Mouse (Mus musculus): Measurements from ENCODE around the gene Mis18bp1.
A peak's percentile ranks its signal among the peaks of the same experiment; 100 is the strongest.
"Not testable (repeated sequence)": the region's sequence is repeated elsewhere in the genome, so short reads cannot be mapped to it uniquely, and the experiment has no call there.

Mis18bp1 gene

DNA sequence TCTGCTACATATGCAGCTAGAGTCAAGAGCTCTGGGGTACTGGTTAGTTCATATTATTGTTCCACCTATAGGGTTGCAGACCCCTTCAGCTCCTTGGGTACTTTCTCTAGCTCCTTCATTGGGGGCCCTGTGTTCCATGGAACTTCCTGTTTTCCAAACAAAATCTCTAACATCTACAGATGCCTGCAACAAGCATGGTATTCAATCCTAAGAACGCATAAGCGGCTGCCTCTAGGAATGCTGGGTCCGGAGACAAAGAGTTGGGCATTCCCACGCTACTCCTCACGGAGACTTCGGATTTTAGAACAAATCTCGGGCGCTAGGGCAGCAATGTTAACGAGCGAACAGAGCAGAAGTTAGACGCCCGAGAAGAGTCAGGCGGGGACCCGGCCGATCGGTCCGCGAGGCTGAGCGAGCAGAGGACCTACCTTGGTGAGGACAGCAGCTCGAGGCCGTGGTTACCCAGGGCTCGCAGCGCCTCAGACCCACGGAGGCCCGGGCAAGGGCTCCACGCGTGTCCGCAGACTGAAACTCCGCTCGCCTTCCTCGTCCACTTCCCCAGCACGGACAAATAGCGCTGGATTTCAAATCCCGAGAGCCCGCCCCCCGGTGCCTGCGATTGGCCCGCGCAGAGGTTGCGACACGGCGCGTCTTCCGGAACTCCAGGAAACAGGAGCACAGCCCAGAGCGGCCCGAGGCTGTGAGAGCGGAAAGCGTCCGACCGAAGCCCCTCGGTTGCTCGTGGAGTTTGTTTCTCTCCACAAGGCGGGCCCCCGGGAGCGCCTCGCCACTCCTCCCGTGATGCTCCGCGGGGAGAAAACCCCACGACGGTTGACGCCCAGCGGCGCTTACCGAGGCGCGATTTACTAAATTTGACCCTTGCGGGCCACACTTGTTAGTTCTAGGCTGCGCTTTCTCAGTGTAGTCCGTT, at the start of gene Mis18bp1:
Gene Mis18bp1, minus strand, starts transcription at position 584 of the 931 bp plus-strand sequence.
- DNase-seq (ENCODE audit: low read depth, low spot score): peak; percentile 96

DNA sequence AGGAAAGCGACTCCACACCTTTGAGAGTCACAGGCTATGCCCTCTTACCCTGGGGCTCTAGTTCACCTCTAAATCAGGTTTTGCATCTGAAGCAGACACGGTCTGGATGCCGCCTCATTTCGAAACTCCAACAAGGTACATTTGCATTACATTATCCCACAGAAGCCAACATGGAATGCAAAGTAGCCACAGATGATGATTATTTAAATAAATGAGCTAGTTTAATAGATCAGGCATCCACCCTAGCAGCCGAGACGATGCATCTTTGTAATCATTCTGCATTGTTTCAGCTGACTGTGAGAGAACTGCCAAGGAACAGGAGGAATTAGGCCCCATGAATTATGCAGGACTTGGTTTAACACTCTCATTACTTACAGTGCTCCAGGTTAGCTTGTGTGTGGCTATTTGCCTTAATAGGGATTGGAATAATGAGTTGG, 44.0 kb upstream of the Mis18bp1 start:
- peak; percentile 6 for DNase-seq (ENCODE audit: low read depth, low spot score)

- DNase-seq (ENCODE audit: low read depth, low spot score): no peak
Measured at GRCm38 (mm10) chr12:65206431-65206830, 34.0 kb upstream of the Mis18bp1 start.

GRCm38 (mm10) chr12:65201812-65202211, 29.4 kb upstream of the Mis18bp1 start:
- peak; percentile 59 for DNase-seq (ENCODE audit: low read depth, low spot score)

DNA sequence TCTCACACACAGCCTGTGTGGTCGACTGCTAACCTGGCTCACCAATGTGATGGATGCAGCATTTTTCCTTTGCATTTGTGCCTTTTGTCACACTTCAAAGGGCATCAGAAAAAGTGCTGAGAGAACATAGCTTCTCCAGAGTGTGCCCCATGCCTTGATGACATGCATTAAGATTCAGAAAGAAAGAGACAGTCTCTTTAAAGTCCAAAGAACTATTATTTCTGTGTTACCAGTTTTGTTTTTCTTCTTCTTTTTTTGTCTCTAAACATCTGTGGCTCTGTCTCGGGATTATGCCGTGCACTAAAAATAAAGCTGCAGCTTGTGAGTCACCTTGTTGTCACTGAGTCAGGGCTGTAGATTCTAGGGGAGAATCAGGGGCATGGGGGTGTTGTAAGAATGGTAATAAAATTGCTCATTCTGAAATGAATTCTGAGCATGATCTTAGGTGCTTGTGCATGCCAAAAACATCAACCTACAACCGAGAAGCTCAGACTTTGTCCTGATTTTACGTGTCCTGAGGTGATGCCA, 21.7 kb upstream of the Mis18bp1 start:
- DNase-seq (ENCODE audit: low read depth, low spot score): peak; percentile 88

- no peak for DNase-seq (ENCODE audit: low read depth, low spot score)
Measured at GRCm38 (mm10) chr12:65189213-65189612, 16.8 kb upstream of the Mis18bp1 start.

DNA sequence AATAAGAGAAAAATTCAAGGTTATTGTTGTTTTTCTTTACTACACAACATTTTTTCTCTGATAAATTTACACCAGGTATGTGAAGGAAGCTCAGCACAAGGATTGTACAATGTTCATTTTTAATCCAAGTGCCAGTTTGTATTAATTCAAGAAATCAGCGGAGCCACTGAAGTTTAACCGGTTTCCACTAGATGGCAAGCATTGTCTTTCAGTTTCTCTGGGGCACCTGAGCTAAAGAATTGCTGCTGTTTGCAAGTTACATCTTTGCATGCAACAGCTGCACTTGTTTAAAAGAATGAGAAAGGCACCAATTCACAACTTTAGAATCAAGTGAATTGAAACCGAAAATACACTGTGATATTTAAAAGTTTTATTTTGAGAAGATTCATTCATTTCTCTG, 15.0 kb upstream of the Mis18bp1 start:
- peak; percentile 79 for DNase-seq (ENCODE audit: low read depth, low spot score)

DNA sequence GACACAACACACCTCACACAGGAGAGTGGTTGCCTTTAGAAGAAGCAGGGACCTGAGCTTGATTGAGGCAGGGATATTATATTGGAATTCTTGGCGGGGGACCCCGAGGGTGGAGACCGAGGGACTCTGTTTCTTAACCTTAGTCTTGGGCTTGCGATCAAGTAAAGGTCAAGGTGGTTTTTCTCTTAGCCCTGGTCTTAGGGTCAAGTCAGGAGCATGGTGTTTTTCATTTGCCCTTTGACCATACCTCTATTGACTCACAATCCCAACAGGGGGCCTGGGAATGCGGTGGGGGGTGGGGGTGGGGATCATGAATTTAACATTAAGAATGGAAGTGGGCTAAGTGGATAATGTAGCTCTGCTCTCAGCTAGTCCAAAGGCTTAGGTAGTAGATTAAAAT, 1.3 kb upstream of the Mis18bp1 start:
- DNase-seq (ENCODE audit: low read depth, low spot score): no peak

DNA sequence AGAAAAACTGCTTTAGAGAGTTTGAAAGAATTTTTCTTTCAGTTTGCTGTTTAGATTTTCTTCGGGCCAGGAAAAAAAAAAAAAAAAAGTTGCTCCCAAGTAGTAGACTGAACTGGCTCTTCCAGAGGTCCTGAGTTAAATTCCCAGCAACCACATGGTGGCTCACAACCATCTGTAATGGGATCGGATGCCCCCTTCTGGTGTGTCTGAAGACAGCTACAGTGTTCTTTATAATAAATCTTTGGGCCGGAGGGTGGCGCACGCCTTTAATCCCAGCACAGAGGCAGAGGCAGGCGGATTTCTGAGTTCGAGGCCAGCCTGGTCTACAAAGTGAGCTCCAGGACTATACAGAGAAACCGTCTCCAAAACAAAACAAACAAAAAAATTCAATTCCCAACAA, 555 bp upstream of the Mis18bp1 start:
- not testable (repeated sequence) for DNase-seq (ENCODE audit: low read depth, low spot score)

GRCm38 (mm10) chr12:65136121-65136520, 36.3 kb downstream of the Mis18bp1 start:
- not testable (repeated sequence) for DNase-seq (ENCODE audit: low read depth, low spot score)

DNA sequence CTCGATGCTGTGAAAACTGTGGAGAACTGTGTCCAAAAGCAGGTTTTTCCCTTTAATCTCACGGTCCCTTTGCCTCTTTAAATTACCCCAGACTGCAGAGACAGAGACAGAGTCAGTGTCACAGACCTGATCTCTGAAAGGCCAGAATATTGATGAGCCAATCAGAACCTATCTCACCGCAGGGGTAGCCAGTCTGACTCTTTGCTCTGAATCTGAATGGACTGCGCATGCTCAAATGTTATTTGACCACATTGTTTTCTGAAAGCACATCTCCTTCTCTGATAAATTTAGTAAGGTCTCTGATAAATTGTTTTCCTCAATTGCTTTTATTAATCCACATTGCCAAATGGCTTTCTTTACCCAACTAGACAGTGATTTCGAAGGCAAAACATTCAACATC, 53.0 kb downstream of the Mis18bp1 start:
- DNase-seq (ENCODE audit: low read depth, low spot score): no peak

GRCm38 (mm10) chr12:65118968-65119367, 53.4 kb downstream of the Mis18bp1 start:
- DNase-seq (ENCODE audit: low read depth, low spot score): peak; percentile 15

GRCm38 (mm10) chr12:65114978-65115377, 57.4 kb downstream of the Mis18bp1 start:
- not testable (repeated sequence) for DNase-seq (ENCODE audit: low read depth, low spot score)

GRCm38 (mm10) chr12:65113925-65114324, 58.5 kb downstream of the Mis18bp1 start:
- no peak for DNase-seq (ENCODE audit: low read depth, low spot score)

DNA sequence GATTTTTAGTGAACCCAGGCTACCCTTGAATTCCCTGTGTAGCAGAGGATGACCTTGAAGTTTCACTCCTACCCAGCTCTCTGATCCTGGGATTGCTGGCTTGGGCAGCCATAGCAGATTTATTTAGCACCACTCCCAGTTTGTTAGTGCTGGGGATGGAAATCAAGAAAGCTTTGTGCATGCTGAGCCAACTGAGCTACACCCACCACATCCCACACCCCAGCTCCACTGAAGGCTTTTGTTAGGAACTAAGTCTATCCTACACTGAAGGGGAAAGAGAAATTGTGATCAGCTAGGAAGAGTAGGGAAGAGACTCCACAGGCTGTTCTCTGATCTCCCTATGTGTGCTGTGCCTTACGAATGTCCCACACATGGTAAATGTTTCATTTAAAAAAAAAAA, 59.6 kb downstream of the Mis18bp1 start:
- peak; percentile 69 for DNase-seq (ENCODE audit: low read depth, low spot score)

DNA sequence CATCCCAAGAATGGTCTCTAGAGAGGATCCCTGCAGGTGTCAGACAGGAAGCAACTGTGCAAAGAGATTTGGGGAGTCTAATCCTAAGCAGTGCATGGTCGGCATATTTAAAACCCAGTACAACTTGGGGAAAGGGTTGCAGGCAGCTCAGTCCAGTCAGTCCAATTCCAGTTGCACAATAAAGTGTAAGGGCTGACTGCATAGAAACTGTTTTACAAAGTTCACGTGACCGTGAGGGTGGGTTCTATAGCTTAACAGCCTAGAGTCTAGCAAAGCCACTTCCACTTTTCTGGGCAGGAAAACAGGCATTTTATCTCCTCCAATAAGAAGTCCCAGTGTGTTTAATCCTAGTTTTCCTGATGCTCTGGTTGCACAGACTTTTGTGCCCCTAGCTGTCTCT, 60.9 kb downstream of the Mis18bp1 start:
- DNase-seq (ENCODE audit: low read depth, low spot score): no peak

- DNase-seq (ENCODE audit: low read depth, low spot score): no peak
Measured at GRCm38 (mm10) chr12:65108746-65109145, 63.7 kb downstream of the Mis18bp1 start.
